In the genomic region with DNA sequence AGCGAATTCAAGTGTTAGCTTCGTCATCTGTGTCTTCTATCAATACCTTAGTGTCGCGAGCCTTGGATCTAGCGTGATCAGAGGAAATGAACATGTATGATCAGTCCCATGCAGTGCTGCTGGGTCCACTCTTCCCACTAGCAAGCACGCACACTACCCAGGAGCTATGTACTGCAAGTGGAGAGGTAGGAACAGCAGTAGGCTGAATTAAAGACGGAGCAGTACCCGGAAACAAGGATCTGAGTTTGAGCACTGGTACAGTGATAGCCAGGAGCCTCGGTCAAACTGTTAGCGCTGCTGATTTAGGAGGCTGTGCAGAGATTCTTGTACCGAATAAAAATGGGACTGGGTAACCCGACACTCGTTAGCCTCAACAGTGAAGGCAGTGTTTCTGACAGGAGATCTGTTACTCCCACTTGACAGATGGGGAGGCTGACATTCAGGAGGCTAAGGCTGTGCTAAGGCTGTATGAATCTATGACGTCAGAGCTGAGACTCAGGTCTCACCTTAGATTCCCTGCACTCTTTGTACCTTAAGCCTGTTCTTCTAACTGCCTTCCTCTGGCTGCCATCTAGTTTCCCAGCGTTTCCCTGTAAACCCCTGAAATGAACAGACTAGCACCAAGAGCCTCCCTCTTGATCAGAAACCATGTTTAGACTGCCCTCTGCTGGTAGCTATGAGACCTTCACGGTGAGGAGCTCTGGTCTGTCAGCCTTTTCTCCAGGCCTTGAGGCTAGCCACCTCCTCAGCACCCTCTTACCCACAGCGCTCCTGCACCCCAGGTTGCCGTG, we compare ENCODE assay signal across 7 mouse cellular contexts. TPM values are rescaled to one million over a fixed set of nuclear protein-coding genes. Genes with fewer than 3 reads are reported as not detected.
DNase-seq lines count a peak whose midpoint lies in the region; ATAC-seq and TF ChIP-seq lines count a peak whose summit lies in the region.

No protein-coding gene starts in this region.

- no peaks in the 10 kb centered on the region for H3K9me3 ChIP-seq in hindbrain, postnatal 0 days (ENCODE audit: low read length)

- no peaks in the 10 kb centered on the region for H3K27me3 ChIP-seq in hindbrain, postnatal 0 days (ENCODE audit: insufficient read depth, low read length)

- peak; percentile 89 for ATAC-seq in hindbrain, postnatal 0 days

- peak; percentile 74 to 91 for DNase-seq in adrenal gland, adult (ENCODE audit: inconsistent age in 2 of 2, low spot score in 1 of 2)
- peak; percentile 62 to 69 for DNase-seq in cerebellum, postnatal 36 days
- peak; percentile 73 to 83 for DNase-seq in frontal cortex, postnatal 36 days (ENCODE audit: low spot score in 2 of 2)
- peak; percentile 94 for DNase-seq in hindbrain, postnatal 0 days (ENCODE audit: low spot score)
- peak; percentile 79 for DNase-seq in left cerebral cortex, adult 11 months (ENCODE audit: low spot score)
- DNase-seq in lung, postnatal 25 days (ENCODE audit: low spot score), result peak; percentile 75
- peak; percentile 86 for DNase-seq in right cerebral cortex, adult 18-20 months

- H3K4me3 ChIP-seq in hindbrain, postnatal 0 days (ENCODE audit: low read length), result no peak overlapping the region

- 60% methylated on average over 18 of the region's 18 CpGs for WGBS in hindbrain, postnatal 0 days

- H3K4me2 ChIP-seq in hindbrain, postnatal 0 days (ENCODE audit: low read depth, low read length), result no peak overlapping the region

- peaks cover 20% of the 10 kb centered on the region; the same call in 1 of the 2 replicates for H3K36me3 ChIP-seq in hindbrain, postnatal 0 days (ENCODE audit: insufficient read depth, low read length)

- no peaks in the 10 kb centered on the region for H3K4me1 ChIP-seq in hindbrain, postnatal 0 days (ENCODE audit: insufficient read depth, low read length)

- peak; percentile 94 for TF ChIP-seq CTCF in hindbrain, postnatal 0 days (IDR thresholded peaks at IDR 0.05; ENCODE audit: low read depth)

- no peak overlapping the region for H3K9ac ChIP-seq in hindbrain, postnatal 0 days (replicated peaks; ENCODE audit: low read length)

- no peak overlapping the region for H3K27ac ChIP-seq in hindbrain, postnatal 0 days

RNA-seq across cellular contexts. Expression of a gene that starts 37.0 kb away (rescaled TPM):
- 16.1 and 18.8 TPM in 2 replicates for total RNA-seq in hindbrain, postnatal 0 days (2014; rRNA removed)
- 3.6 and 3.7 TPM in 2 replicates for polyA plus RNA-seq in hindbrain, postnatal 0 days (2015; fragmentation: Nextera tagmentation; extraction: Ambion mirVana)
